Mouse (Mus musculus) lung, embryonic 16.5 days (tissue): ENCODE measurements at regions not wholly inside any gene's neighbourhood (a gene's known extent, or its start where the extent isn't known, plus 50 kb on each side); places are given as distances from the start of the nearest gene placed in this dataset.
A peak's percentile ranks its signal among the peaks of the same experiment; 100 is the strongest.

Source experiments
- ATAC-seq: fragments of 200-750 bp; cut with Nextera tagmentation; 2 replicates; pipeline ENCODE4 v1.8.0; 2017; ENCODE audit warnings: low read depth, mild to moderate bottlenecking, moderate library complexity
- H3K27ac ChIP-seq: fragments of 300-500 bp; sonication (generic); 2 replicates; pipeline ENCODE4 v1.5.1; 2014; ENCODE audit warnings: mild to moderate bottlenecking, control low read depth, low read length
- H3K27me3 ChIP-seq: fragments of 300-500 bp; sonication (generic); 2 replicates; pipeline ENCODE4 v1.6.1; 2014; ENCODE audit warnings: low read depth, low read length, mixed read lengths; ENCODE audit not compliant: control insufficient read depth, insufficient read depth
- H3K36me3 ChIP-seq: fragments of 300-500 bp; sonication (generic); 2 replicates; pipeline ENCODE4 v1.6.1; 2014; ENCODE audit warnings: low read length; ENCODE audit not compliant: control insufficient read depth, insufficient read depth
- H3K4me1 ChIP-seq: fragments of 300-500 bp; sonication (generic); replicated peaks from 2 replicates; pipeline ENCODE4 v1.6.1; 2014; ENCODE audit warnings: low read length, mixed read lengths; ENCODE audit not compliant: control insufficient read depth, insufficient read depth
- H3K4me2 ChIP-seq: fragments of 300-500 bp; sonication (generic); 2 replicates; pipeline ENCODE4 v1.6.1; 2014; ENCODE audit warnings: low read depth, low read length, control low read depth
- H3K4me3 ChIP-seq: fragments of 300-500 bp; sonication (generic); 2 replicates; pipeline ENCODE4 v1.5.1; 2014; ENCODE audit warnings: mild to moderate bottlenecking, low read length, control low read depth
- H3K9ac ChIP-seq: fragments of 300-500 bp; sonication (generic); 2 replicates; pipeline ENCODE4 v1.6.1; 2014; ENCODE audit warnings: low read length, control low read depth
- H3K9me3 ChIP-seq: fragments of 300-500 bp; sonication (generic); 2 replicates; pipeline ENCODE4 v1.6.1; 2016; ENCODE audit warnings: low read length; ENCODE audit not compliant: control insufficient read depth
- WGBS: fragments of 180-500 bp; shearing (Covaris S2); extraction: QIAGEN DNeasy Blood & Tissue Kit; methylation state at CpG from one replicate; pipeline ENCODE4 v1.1.7; 2014; 5-methylcytosine and 5-hydroxymethylcytosine counted together

DNA sequence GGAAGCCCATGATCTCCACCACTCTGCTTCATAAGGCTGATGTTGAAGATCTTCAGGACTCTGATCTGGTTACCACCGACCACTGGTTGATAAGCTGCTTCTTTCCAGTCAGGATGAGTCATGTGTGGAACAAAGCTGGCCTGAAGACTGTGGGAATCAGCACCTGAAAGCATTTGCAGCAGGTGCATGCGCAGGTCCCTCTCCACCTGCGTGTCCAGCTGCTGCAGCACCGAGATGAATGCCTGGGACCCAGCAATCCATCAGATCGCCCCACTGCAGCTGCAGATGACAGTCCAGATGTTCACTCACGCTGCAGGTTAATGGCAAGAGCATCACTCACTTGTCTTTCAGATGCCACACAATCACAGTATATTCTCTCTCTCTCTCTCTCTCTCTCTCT lies 230.4 kb upstream of the Kdm8 start:
- Histone ChIP-seq H3K9me3 (no peaks in the 10 kb centered on the region), H3K4me3 (no peak overlapping the region), H3K9ac (no peak overlapping the region), H3K27ac (no peak overlapping the region), H3K4me2 (no peak overlapping the region), H3K36me3 (no peaks in the 10 kb centered on the region), H3K27me3 (no peaks in the 10 kb centered on the region), H3K4me1 (no peaks in the 10 kb centered on the region)
- no peak for ATAC-seq
- 57% methylated on average over 6 of the region's 6 CpGs for WGBS

DNA sequence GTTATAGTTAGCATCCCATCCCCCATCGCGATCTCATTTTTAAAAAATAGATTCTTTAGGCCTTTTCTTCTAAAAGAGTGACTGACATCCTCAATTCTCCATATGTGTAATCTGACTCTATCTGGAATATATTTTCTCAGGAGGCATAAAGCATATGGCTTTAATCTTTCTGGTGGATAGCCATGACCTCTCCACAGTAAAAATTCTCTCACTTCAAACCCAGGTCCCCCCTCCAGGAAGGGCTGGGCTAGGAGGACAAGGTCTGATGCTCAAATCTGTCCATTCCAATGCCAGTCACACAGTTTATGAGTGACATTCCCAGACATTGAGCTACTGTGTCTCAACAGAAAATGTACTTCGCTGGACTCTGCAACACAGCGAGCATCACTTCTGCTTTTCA lies 226.8 kb upstream of the Kdm8 start:
- H3K4me3 ChIP-seq = no peak overlapping the region
- H3K27ac ChIP-seq = no peak overlapping the region
- H3K4me1 ChIP-seq = no peaks in the 10 kb centered on the region
- no peaks in the 10 kb centered on the region for H3K9me3 ChIP-seq
- H3K9ac ChIP-seq = no peak overlapping the region
- no peaks in the 10 kb centered on the region for H3K27me3 ChIP-seq
- WGBS = 92% methylated on average over 4 of the region's 4 CpGs
- H3K36me3 ChIP-seq = no peaks in the 10 kb centered on the region
- no peak for ATAC-seq
- H3K4me2 ChIP-seq = no peak overlapping the region

DNA sequence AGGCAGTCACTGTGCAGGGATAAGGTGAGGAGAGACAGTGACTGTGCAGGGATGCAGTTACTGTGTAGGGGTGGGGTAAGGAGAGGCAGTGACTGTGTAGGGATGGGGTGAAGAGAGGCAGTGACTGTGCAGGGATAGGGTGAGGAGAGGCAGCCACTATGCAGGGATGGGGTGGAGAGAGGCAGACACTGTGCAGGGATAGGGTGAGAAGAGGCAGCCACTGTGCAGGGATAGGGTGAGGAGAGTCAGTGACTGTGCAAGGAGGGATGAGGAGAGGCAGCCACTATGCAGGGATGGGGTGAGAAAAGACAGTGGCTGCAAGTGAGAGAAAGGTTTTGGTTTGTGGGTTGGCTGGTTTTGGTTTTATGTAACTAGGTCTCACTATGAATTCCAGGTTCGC lies 221.8 kb upstream of the Kdm8 start:
- WGBS = 70% methylated on average over 1 of the region's 1 CpGs
- H3K9ac ChIP-seq = no peak overlapping the region
- no peaks in the 10 kb centered on the region for H3K4me1 ChIP-seq
- ATAC-seq = no peak
- H3K27me3 ChIP-seq = no peaks in the 10 kb centered on the region
- H3K4me2 ChIP-seq = no peak overlapping the region
- no peaks in the 10 kb centered on the region for H3K9me3 ChIP-seq
- H3K4me3 ChIP-seq = no peak overlapping the region
- H3K36me3 ChIP-seq = no peaks in the 10 kb centered on the region
- no peak overlapping the region for H3K27ac ChIP-seq

DNA sequence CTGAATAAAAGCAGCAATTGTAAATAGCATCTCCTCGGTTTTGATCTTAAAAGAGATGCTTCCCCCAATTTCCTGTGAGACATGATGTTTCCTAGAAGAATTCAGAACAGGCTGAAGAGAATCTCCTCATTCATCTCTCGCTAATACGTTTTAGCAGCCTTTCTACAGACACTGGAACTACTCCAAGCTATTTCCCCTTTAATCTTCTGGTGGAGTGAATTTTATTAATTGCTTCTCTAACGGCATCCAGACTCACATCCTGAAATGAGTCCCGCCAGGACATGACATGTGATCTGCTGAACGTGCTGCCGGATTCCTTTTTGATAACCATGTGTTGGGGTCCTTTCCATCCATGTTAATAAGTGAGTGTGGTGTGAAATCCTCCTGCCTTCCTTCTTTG lies 209.6 kb upstream of the Kdm8 start:
- no peaks in the 10 kb centered on the region for H3K4me1 ChIP-seq
- no peaks in the 10 kb centered on the region for H3K9me3 ChIP-seq
- H3K27me3 ChIP-seq = no peaks in the 10 kb centered on the region
- H3K27ac ChIP-seq = no peak overlapping the region
- no peak overlapping the region for H3K4me3 ChIP-seq
- H3K4me2 ChIP-seq = no peak overlapping the region
- WGBS = 32% methylated on average over 7 of the region's 7 CpGs
- H3K9ac ChIP-seq = no peak overlapping the region
- no peak for ATAC-seq
- no peaks in the 10 kb centered on the region for H3K36me3 ChIP-seq

DNA sequence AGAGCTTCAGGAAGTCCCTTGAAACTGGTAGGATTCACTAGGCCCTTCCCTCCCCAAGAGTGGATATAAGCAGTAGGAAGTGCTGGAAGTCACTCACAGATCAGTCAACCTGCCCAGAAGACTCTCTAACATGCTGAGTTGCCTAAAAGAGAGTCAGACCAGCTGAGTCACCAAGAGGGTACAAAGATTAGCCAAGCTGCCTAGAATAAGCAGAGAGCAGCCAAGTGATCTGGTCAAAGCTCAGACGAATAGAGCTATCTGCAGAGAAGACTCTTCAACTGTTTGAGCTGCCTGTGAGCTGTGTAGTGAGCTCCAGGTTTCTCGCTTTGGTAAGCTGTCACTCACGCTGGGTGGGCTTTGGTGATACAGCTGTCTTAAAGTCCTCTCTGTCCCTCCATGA lies 207.4 kb upstream of the Kdm8 start:
- no peaks in the 10 kb centered on the region for H3K4me1 ChIP-seq
- ATAC-seq = no peak
- no peaks in the 10 kb centered on the region for H3K36me3 ChIP-seq
- H3K9ac ChIP-seq = no peak overlapping the region
- WGBS = 82% methylated on average over 3 of the region's 3 CpGs
- H3K27me3 ChIP-seq = no peaks in the 10 kb centered on the region
- H3K4me3 ChIP-seq = no peak overlapping the region
- H3K9me3 ChIP-seq = no peaks in the 10 kb centered on the region
- H3K27ac ChIP-seq = no peak overlapping the region
- H3K4me2 ChIP-seq = no peak overlapping the region

DNA sequence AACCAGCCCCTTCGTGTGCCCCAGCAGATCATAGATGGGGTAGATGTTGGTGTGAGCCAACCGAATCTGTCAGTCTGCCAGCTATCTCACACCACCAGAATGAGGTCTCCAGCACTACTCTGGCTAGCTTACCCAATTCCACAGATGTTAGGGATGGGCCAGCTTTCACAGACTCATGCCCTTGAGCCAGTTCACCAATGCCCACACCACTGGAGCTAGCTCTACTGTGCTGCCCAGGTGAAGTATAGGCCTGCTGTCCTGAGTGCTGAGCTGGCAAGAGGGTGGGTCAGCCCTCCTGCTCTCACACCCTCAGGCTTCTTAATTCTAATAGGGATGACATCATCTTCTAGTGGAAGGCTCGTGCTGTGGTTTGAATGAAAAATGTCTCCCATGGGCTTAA lies 201.5 kb upstream of the Kdm8 start:
- Histone ChIP-seq H3K9me3 (no peaks in the 10 kb centered on the region), H3K36me3 (no peaks in the 10 kb centered on the region), H3K9ac (no peak overlapping the region), H3K27ac (no peak overlapping the region), H3K4me1 (no peaks in the 10 kb centered on the region), H3K27me3 (no peaks in the 10 kb centered on the region), H3K4me3 (no peak overlapping the region), H3K4me2 (no peak overlapping the region)
- 65% methylated on average over 3 of the region's 3 CpGs for WGBS
- ATAC-seq = no peak

DNA sequence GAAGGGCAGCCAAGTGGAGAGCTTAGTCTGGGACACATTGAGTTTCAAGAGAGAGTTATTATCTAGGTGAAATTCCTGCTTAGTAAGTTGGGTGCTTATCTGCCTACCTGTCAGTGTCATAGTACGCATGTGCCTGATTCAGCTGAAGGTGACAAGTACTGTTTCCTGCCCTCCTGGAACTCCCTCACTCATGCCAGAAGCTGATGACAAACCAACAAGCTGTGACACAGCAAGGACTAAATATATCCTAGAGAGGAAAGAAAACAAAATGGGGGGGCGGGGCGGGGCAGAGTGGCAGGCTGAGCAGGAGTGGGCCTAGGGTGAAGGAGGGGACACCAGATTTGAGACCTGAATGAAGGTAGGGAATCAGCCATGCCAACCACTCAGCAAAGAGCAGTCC lies 196.1 kb upstream of the Kdm8 start:
- Histone ChIP-seq H3K9me3 (no peaks in the 10 kb centered on the region), H3K4me3 (no peak overlapping the region), H3K27me3 (no peaks in the 10 kb centered on the region), H3K27ac (no peak overlapping the region), H3K36me3 (no peaks in the 10 kb centered on the region), H3K4me1 (no peaks in the 10 kb centered on the region), H3K4me2 (no peak overlapping the region), H3K9ac (no peak overlapping the region)
- ATAC-seq = no peak
- WGBS = 83% methylated on average over 3 of the region's 3 CpGs

DNA sequence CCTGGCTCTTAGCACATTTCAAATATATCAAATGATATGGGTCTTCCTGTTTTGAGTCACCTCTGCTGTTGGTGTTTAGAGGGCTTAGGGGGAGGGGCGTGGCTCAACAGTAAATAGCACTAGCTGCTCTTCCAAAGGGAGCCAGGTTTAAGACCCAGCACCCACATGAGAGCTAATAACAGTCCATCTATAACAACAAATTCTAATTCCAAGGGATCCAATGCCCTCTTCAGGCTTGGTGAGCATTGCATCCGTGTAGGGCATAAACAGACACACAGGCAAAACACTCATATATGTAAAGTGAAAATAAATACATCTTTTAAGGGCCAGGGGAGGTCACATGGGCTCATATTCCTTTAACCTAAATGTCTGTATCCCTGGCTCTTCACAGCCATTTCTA lies 194.1 kb upstream of the Kdm8 start:
- no peak overlapping the region for H3K9ac ChIP-seq
- H3K36me3 ChIP-seq = no peaks in the 10 kb centered on the region
- H3K27ac ChIP-seq = no peak overlapping the region
- 58% methylated on average over 2 of the region's 2 CpGs for WGBS
- no peak for ATAC-seq
- no peaks in the 10 kb centered on the region for H3K9me3 ChIP-seq
- H3K27me3 ChIP-seq = no peaks in the 10 kb centered on the region
- H3K4me3 ChIP-seq = no peak overlapping the region
- H3K4me1 ChIP-seq = no peaks in the 10 kb centered on the region
- H3K4me2 ChIP-seq = no peak overlapping the region

DNA sequence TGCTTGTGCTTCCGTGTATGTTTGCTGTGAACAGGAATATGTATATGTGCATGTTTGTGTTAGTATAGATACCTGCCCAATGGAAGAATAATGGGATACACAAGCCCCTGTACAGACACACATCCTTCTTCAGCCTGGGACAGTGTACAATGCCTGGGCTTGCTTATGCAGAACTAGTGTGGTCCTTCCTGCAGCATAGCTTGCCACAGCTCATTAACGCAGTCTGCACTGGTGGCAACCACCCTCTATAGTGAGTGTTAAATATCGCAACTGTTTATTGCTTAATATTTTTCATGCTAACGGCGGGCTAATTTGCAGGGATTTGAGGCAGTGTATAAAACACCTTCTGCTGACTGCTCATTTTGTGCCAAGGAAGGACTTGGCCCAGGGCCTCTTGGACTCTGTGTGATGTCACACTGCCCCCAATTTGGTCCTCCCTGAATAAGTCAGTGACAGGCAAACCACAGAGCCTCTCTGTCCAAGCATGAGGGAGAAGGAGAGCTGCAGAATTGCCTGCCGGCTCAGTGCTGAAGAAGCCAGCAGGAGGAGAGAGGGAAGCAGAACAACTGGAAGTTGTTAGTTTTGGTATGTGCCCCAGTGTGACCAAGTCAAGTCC lies 193.4 kb upstream of the Kdm8 start:
- Histone ChIP-seq H3K27ac (no peak overlapping the region), H3K4me3 (no peak overlapping the region), H3K4me2 (no peak overlapping the region), H3K36me3 (no peaks in the 10 kb centered on the region), H3K27me3 (no peaks in the 10 kb centered on the region), H3K4me1 (no peaks in the 10 kb centered on the region), H3K9me3 (no peaks in the 10 kb centered on the region), H3K9ac (no peak overlapping the region)
- 61% methylated on average over 6 of the region's 6 CpGs for WGBS
- ATAC-seq = peak; percentile 47; the same call in 1 of the 2 replicates

DNA sequence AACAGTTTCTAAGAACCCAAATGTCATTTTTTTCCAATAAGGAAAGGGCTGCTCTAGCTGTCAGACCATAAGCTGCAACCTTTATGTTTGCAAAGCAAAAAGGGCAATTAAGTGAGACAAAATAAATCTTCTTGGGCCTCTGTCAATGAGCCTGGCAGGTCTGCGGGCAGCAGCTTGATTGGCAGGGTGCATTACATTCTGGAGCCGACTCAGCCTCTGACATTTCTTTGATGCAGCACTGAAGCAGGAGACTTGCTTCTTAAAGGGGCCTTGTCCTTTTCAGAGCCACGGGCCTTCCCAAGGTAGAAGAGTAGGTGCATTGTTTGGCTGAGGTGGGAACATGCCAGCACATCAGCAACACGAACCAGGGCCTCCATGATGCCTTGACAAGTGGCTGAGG lies 190.2 kb upstream of the Kdm8 start:
- no peak for ATAC-seq
- H3K27ac ChIP-seq = no peak overlapping the region

More for the DNA sequence above, 190.2 kb upstream of the Kdm8 start:
- 18% methylated on average over 4 of the region's 4 CpGs for WGBS
- Histone ChIP-seq H3K4me3 (no peak overlapping the region), H3K4me2 (no peak overlapping the region), H3K9me3 (no peaks in the 10 kb centered on the region), H3K36me3 (no peaks in the 10 kb centered on the region), H3K27me3 (no peaks in the 10 kb centered on the region), H3K9ac (no peak overlapping the region), H3K4me1 (no peaks in the 10 kb centered on the region)
